Mouse (Mus musculus): Measurements from ENCODE around the gene Baz2b.
A peak's percentile ranks its signal among the peaks of the same experiment; 100 is the strongest.
"Not testable (repeated sequence)": the region's sequence is repeated elsewhere in the genome, so short reads cannot be mapped to it uniquely, and the experiment has no call there.

Gene Baz2b

GRCm38 (mm10) chr2:59936296-59936695, 273.3 kb downstream of the Baz2b start:
- no peak for DNase-seq

GRCm38 (mm10) chr2:59933129-59933528, 276.5 kb downstream of the Baz2b start:
- no peak for DNase-seq

- DNase-seq, result no peak
Observed at GRCm38 (mm10) chr2:59932244-59932643, 277.4 kb downstream of the Baz2b start.

- no peak for DNase-seq
Observed at GRCm38 (mm10) chr2:59913610-59914009, 296.0 kb downstream of the Baz2b start.

GRCm38 (mm10) chr2:59908048-59908447, 301.6 kb downstream of the Baz2b start:
- no peak for DNase-seq

- DNase-seq, result no peak
Observed at GRCm38 (mm10) chr2:59904007-59904406, 305.6 kb downstream of the Baz2b start.

GRCm38 (mm10) chr2:59898666-59899065, 311.0 kb downstream of the Baz2b start:
- DNase-seq, result no peak

- no peak for DNase-seq
Observed at GRCm38 (mm10) chr2:59898105-59898504, 311.5 kb downstream of the Baz2b start.

GRCm38 (mm10) chr2:59896837-59897236, 312.8 kb downstream of the Baz2b start:
- no peak for DNase-seq

- DNase-seq, result peak in 1 of 2 experiments; percentile 41
Observed at GRCm38 (mm10) chr2:59896400-59896799, 313.2 kb downstream of the Baz2b start.

- DNase-seq, result peak in 1 of 2 experiments; percentile 23
Observed at GRCm38 (mm10) chr2:59889699-59890098, 319.9 kb downstream of the Baz2b start.

- DNase-seq, result no peak
Observed at GRCm38 (mm10) chr2:59882742-59883281, 326.8 kb downstream of the Baz2b start.

GRCm38 (mm10) chr2:59881831-59882741, 327.6 kb downstream of the Baz2b start, which contains the start of gene Wdsub1:
Gene Wdsub1 (minus strand): TSS chr2:59882591.
- peak; percentile 94 to 97 for DNase-seq

GRCm38 (mm10) chr2:59881404-59881803, 328.2 kb downstream of the Baz2b start:
- DNase-seq, result no peak

GRCm38 (mm10) chr2:59878221-59878620, 331.4 kb downstream of the Baz2b start:
- DNase-seq, result no peak

- DNase-seq, result no peak
Observed at GRCm38 (mm10) chr2:59877335-59877734, 332.3 kb downstream of the Baz2b start.

- DNase-seq, result no peak
Observed at GRCm38 (mm10) chr2:59876482-59876881, 333.2 kb downstream of the Baz2b start.

GRCm38 (mm10) chr2:59870526-59870925, 339.1 kb downstream of the Baz2b start:
- no peak for DNase-seq

GRCm38 (mm10) chr2:59862618-59863017, 347.0 kb downstream of the Baz2b start:
- DNase-seq, result no peak

GRCm38 (mm10) chr2:59854363-59854762, 355.3 kb downstream of the Baz2b start:
- DNase-seq, result no peak

GRCm38 (mm10) chr2:59853543-59853942, 356.1 kb downstream of the Baz2b start:
- DNase-seq, result no peak

- DNase-seq, result no peak
Observed at GRCm38 (mm10) chr2:59852916-59853315, 356.7 kb downstream of the Baz2b start.

- not testable (repeated sequence) for DNase-seq
Observed at GRCm38 (mm10) chr2:59851885-59852284, 357.8 kb downstream of the Baz2b start.

All from lung, postnatal 4 days (tissue).